Mouse (Mus musculus): ENCODE measurements around the gene Gng5. TPM values are rescaled to one million over a fixed set of nuclear protein-coding genes. Genes with fewer than 3 reads are reported as not detected.

Gng5 gene
- polyA plus RNA-seq, 1 experiment from 2014 or later: 828 TPM

DNA sequence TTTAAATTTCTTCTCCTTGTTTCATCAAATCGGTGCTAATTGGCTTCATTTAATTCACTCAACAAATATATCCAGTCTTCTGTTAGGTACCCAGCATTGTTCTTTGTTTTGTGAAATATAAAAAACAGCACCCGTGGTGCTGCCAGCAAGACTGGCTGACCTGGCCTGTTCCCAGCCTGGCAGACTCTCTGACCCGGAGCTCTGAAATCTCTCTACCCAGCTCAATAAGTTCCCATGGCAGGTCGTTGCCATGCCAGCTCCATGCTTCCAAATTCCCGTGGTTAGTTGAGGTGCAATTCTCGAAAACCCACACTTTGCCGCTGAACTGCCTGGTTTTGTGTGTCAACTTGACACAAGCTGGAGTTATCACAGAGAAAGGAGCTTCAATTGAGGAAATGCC lies 55.2 kb downstream of the Gng5 start:
- no peak overlapping the region for H3K9ac ChIP-seq
- no peak overlapping the region for H3K27ac ChIP-seq
- no peaks in the 10 kb centered on the region for H3K9me3 ChIP-seq (replicated peaks)
- no peak overlapping the region for H3K4me2 ChIP-seq (replicated peaks)
- H3K4me1 ChIP-seq: no peaks in the 10 kb centered on the region
- WGBS: 86% methylated on average over 7 of the region's 7 CpGs
- no peak for ATAC-seq (ENCODE audit: low FRiP score)
- H3K36me3 ChIP-seq: no peaks in the 10 kb centered on the region
- no peak overlapping the region for H3K4me3 ChIP-seq
- H3K27me3 ChIP-seq: no peaks in the 10 kb centered on the region

Other genes starting within 250 kb of the Gng5 start
- 20.9 and 25.5 TPM in 2 replicates for gene Ssx2ip, start 95.2 kb upstream of the Gng5 start, polyA plus RNA-seq (2016; fragmentation: Nextera tagmentation; extraction: Ambion mirVana)
- gene Ctbs, start 50.0 kb upstream of the Gng5 start, polyA plus RNA-seq (2016; fragmentation: Nextera tagmentation; extraction: Ambion mirVana): 6.9 and 7.5 TPM in 2 replicates
- gene Spata1, start 54 bp upstream of the Gng5 start, polyA plus RNA-seq (2016; fragmentation: Nextera tagmentation; extraction: Ambion mirVana): 6.8 and 8.7 TPM in 2 replicates
- gene Rpf1, start 21.6 kb downstream of the Gng5 start, polyA plus RNA-seq (2016; fragmentation: Nextera tagmentation; extraction: Ambion mirVana): 55.3 and 61.5 TPM in 2 replicates
- gene Uox, start 70.6 kb downstream of the Gng5 start, polyA plus RNA-seq (2016; fragmentation: Nextera tagmentation; extraction: Ambion mirVana): not detected in 2 replicates
- gene Dnase2b, start 115.8 kb downstream of the Gng5 start, polyA plus RNA-seq (2016; fragmentation: Nextera tagmentation; extraction: Ambion mirVana): not detected in 2 replicates
- not detected in 2 replicates for gene 4930503B20Rik, start 151.5 kb downstream of the Gng5 start, polyA plus RNA-seq (2016; fragmentation: Nextera tagmentation; extraction: Ambion mirVana)
- 0.79 and 1.2 TPM in 2 replicates for gene Samd13, start 185.8 kb downstream of the Gng5 start, polyA plus RNA-seq (2016; fragmentation: Nextera tagmentation; extraction: Ambion mirVana)

All from hindbrain, embryonic 12.5 days (tissue).